Mouse (Mus musculus): ENCODE data around the gene Phc3. TPM values are rescaled to one million over a fixed set of nuclear protein-coding genes. Genes with fewer than 3 reads are reported as not detected.
A peak's percentile ranks its signal among the peaks of the same experiment; 100 is the strongest.

Phc3 gene
- 7.5 and 7.8 TPM in 2 replicates for polyA plus RNA-seq (2014; fragmentation: Nextera tagmentation; extraction: Ambion mirVana)

- Histone ChIP-seq H3K27me3 (ENCODE audit: insufficient read depth, low read length) (no peaks in the 10 kb centered on the region), H3K27ac (ENCODE audit: low read depth) (peak within 1 kb of the TSS; percentile 91), H3K36me3 (ENCODE audit: insufficient read depth) (peaks cover 17% of the 10 kb centered on the region), H3K9me3 (ENCODE audit: low read depth, low read length) (no peaks in the 10 kb centered on the region), H3K9ac (peak within 1 kb of the TSS; percentile 94), H3K4me3 (ENCODE audit: low read depth, low read length) (peak within 1 kb of the TSS; percentile 72), H3K4me2 (peak within 1 kb of the TSS; percentile 79), H3K4me1 (ENCODE audit: insufficient read depth) (no peaks in the 10 kb centered on the region)
- peak; percentile 93 for ATAC-seq (ENCODE audit: insufficient read depth)
- DNase-seq = peak; percentile 96
- WGBS = 0% methylated on average over 30 of the region's 34 CpGs
- TF ChIP-seq CTCF (IDR thresholded peaks at IDR 0.05; ENCODE audit: low read depth) = no peak
Measured at GRCm38 (mm10) chr3:30969104-30969581, at the start of gene Phc3. Gene Phc3 (minus strand): TSS chr3:30969415.

DNA sequence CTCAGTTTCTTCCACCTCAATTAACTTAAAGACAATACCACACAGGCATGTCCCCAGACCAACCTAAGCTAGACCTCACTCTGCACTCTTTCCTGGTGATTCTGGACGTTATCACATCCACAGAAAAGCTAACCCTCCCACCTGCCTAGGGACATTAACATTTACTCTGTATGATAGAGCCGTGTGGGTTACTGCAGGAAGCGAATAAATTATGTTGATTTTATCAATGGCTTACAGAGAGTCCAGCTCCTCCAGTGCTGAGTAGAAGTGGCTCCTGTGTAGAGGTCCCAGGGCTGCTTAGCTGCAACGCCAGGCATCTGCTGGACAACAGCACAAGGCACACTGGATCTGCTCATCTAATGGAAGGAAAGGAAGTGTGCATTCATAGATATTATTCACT, 48.4 kb upstream of the Phc3 start:
- H3K27me3 ChIP-seq (ENCODE audit: insufficient read depth, low read length) = no peaks in the 10 kb centered on the region
- no peak overlapping the region for H3K9ac ChIP-seq
- no peak overlapping the region for H3K27ac ChIP-seq (ENCODE audit: low read depth)
- H3K4me2 ChIP-seq = no peak overlapping the region
- peaks cover 19% of the 10 kb centered on the region for H3K4me1 ChIP-seq (ENCODE audit: insufficient read depth)
- no peaks in the 10 kb centered on the region for H3K9me3 ChIP-seq (ENCODE audit: low read depth, low read length)
- no peak overlapping the region for H3K4me3 ChIP-seq (ENCODE audit: low read depth, low read length)
- no peak for TF ChIP-seq CTCF (IDR thresholded peaks at IDR 0.05; ENCODE audit: low read depth)
- no peak for DNase-seq
- 58% methylated on average over 4 of the region's 4 CpGs for WGBS
- ATAC-seq (ENCODE audit: insufficient read depth) = no peak
- peaks cover 14% of the 10 kb centered on the region; the same call in 1 of the 2 replicates for H3K36me3 ChIP-seq (ENCODE audit: insufficient read depth)

DNA sequence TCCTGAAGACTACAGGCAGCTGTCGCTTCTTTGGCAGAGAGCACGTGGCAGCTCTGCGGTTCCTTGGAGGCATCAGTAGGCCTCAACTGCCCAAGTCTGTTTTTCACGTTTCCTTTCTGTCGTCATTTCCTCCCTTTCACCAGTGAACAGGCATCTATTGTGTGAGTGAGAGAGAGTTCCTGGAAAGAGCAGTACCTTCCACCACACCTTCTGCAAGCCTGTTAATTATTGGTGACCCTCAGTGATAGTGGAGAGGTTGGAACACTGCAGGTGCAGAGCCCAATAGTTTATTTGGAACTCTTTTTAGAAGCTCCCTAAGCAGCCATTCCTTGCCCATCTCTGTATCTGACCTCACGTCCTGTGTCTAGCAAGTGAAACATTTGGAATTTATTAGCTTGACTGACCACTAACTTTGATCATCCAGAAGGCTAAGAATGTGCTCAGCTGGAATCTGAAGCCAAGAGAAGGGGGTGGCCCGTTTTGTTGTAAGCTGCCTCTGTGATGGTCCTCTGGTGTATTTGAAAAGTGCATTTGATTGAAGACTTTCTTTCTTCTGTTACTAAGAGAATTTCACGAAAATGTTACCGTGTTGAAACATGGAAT, 47.5 kb upstream of the Phc3 start:
- ATAC-seq (ENCODE audit: insufficient read depth) (peak; percentile 29; the same call in 1 of the 2 replicates), DNase-seq (peak; percentile 48)
- WGBS = 26% methylated on average over 9 of the region's 9 CpGs
- Histone ChIP-seq H3K9me3 (ENCODE audit: low read depth, low read length) (no peaks in the 10 kb centered on the region), H3K27ac (ENCODE audit: low read depth) (peak overlapping the region; percentile 68), H3K4me2 (no peak overlapping the region), H3K9ac (no peak overlapping the region; the same call in 1 of the 2 replicates), H3K36me3 (ENCODE audit: insufficient read depth) (peaks cover 14% of the 10 kb centered on the region; the same call in 1 of the 2 replicates), H3K27me3 (ENCODE audit: insufficient read depth, low read length) (no peaks in the 10 kb centered on the region), H3K4me1 (ENCODE audit: insufficient read depth) (peaks cover 19% of the 10 kb centered on the region), H3K4me3 (ENCODE audit: low read depth, low read length) (no peak overlapping the region)
- no peak for TF ChIP-seq CTCF (IDR thresholded peaks at IDR 0.05; ENCODE audit: low read depth)

GRCm38 (mm10) chr3:31015682-31016443, 46.6 kb upstream of the Phc3 start:
- DNase-seq = peak; percentile 66
- Histone ChIP-seq H3K9me3 (ENCODE audit: low read depth, low read length) (no peaks in the 10 kb centered on the region), H3K36me3 (ENCODE audit: insufficient read depth) (peaks cover 14% of the 10 kb centered on the region; the same call in 1 of the 2 replicates), H3K4me2 (no peak overlapping the region), H3K27me3 (ENCODE audit: insufficient read depth, low read length) (no peaks in the 10 kb centered on the region), H3K4me1 (ENCODE audit: insufficient read depth) (peaks cover 19% of the 10 kb centered on the region), H3K4me3 (ENCODE audit: low read depth, low read length) (no peak overlapping the region), H3K9ac (peak overlapping the region; percentile 25), H3K27ac (ENCODE audit: low read depth) (peak overlapping the region; percentile 68; the same call in 1 of the 2 replicates)
- 66% methylated on average over 10 of the region's 10 CpGs for whole genome bisulfite sequencing
- peak; percentile 62 for ATAC-seq (ENCODE audit: insufficient read depth)
- TF ChIP-seq CTCF (IDR thresholded peaks at IDR 0.05; ENCODE audit: low read depth) = no peak; the same call in 1 of the 2 replicates

DNA sequence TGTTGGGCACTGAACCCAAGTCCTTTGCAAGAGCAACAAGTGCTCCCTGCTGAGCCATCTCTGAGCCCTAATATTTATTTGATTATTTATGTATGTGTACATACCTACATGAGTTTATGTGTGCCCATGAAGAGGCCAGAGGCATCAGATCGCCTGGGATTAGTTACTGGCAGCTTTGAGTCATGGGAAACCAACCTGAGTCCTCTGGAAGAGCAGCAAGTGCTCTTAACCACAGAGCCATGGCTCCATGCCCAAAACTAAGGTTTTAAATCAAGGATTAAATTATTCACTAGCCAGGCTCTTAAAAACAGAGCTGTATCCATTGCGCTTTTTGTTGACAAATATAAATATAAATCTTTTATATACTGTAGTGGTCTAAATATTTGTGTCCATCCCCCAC, 45.2 kb upstream of the Phc3 start:
- Histone ChIP-seq H3K27ac (ENCODE audit: low read depth) (no peak overlapping the region), H3K9me3 (ENCODE audit: low read depth, low read length) (no peaks in the 10 kb centered on the region), H3K4me3 (ENCODE audit: low read depth, low read length) (no peak overlapping the region), H3K4me2 (no peak overlapping the region), H3K27me3 (ENCODE audit: insufficient read depth, low read length) (no peaks in the 10 kb centered on the region), H3K9ac (no peak overlapping the region), H3K4me1 (ENCODE audit: insufficient read depth) (peaks cover 19% of the 10 kb centered on the region), H3K36me3 (ENCODE audit: insufficient read depth) (0 out of 2 replicates have a peak, but pooled peaks cover 4% of the 10 kb centered on the region)
- no peak for DNase-seq
- ATAC-seq (ENCODE audit: insufficient read depth) = no peak
- TF ChIP-seq CTCF (IDR thresholded peaks at IDR 0.05; ENCODE audit: low read depth) = no peak
- WGBS = 84% methylated on average over 2 of the region's 2 CpGs

DNA sequence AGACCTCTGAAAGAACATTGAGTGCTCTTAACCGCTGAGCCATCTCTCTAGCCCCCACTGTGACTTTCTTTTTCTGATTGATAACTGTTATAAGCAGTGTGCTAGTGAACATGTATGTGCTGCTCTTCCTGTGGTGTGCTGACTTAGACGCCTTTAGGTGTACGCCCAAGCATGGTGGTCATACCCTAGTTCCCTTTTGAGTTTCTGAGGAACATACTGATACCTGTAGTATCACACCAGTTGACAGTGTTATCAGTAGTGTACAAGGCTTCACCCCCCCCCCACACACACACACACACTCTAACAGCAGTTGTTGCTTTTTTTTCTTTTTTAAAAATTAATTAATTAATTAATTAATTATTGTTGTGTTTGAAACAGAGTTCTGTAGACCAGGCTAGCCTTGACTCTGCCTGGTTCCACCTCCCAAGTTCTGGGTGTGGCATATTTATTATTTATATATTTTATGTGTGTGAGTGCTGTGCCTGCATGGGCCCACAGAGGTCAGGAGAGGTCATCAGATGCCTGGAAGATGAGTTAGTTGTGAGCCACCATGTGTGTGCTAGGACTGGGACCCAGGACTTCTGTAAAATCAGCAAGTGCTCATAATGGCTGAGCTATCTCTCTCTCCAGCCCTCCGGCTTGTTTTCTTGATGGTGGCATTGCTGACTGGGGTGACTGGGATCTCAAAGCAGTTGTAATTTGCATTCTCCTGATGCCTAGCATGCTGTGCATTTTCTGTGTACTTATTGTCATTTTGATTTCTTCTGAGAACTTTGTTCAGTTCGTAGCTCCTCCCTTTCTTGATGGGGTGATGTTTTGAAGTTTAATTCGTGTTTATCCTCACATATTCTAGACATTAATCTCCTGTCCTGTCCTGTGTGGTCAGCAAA, 35.4 kb upstream of the Phc3 start:
- Histone ChIP-seq H3K9me3 (ENCODE audit: low read depth, low read length) (no peaks in the 10 kb centered on the region), H3K27ac (ENCODE audit: low read depth) (no peak overlapping the region), H3K27me3 (ENCODE audit: insufficient read depth, low read length) (no peaks in the 10 kb centered on the region), H3K4me1 (ENCODE audit: insufficient read depth) (peaks cover 8% of the 10 kb centered on the region), H3K36me3 (ENCODE audit: insufficient read depth) (no peaks in the 10 kb centered on the region; the same call in 1 of the 2 replicates), H3K9ac (no peak overlapping the region), H3K4me3 (ENCODE audit: low read depth, low read length) (no peak overlapping the region), H3K4me2 (no peak overlapping the region)
- no peak for TF ChIP-seq CTCF (IDR thresholded peaks at IDR 0.05; ENCODE audit: low read depth)
- DNase-seq = no peak
- 77% methylated on average over 6 of the region's 6 CpGs for WGBS
- ATAC-seq (ENCODE audit: insufficient read depth) = no peak
